Mouse (Mus musculus): ENCODE measurements around the gene Sh2d6. TPM values are rescaled to one million over a fixed set of nuclear protein-coding genes. Genes with fewer than 3 reads are reported as not detected.
A peak's percentile ranks its signal among the peaks of the same experiment; 100 is the strongest.
"Not testable (repeated sequence)": the region's sequence is repeated elsewhere in the genome, so short reads cannot be mapped to it uniquely, and the experiment has no call there.

Gene Sh2d6
- total RNA-seq, 2 experiments from 2014 or later = 0.40 to 0.45 TPM

- DNase-seq = peak; percentile 60 to 66
These were observed 12.7 kb upstream of the Sh2d6 start for GRCm38 (mm10) chr6:72534035-72534809.

- not testable (repeated sequence) for DNase-seq
These were observed 12.0 kb upstream of the Sh2d6 start for GRCm38 (mm10) chr6:72533555-72533954.

- DNase-seq = no peak
These were observed 11.1 kb upstream of the Sh2d6 start for GRCm38 (mm10) chr6:72532580-72532979.

GRCm38 (mm10) chr6:72528410-72529151 lies 7.1 kb upstream of the Sh2d6 start:
- DNase-seq = no peak

- no peak for DNase-seq
These were observed 5.6 kb upstream of the Sh2d6 start for GRCm38 (mm10) chr6:72527070-72527469.

- DNase-seq = no peak
These were observed 2.7 kb upstream of the Sh2d6 start for GRCm38 (mm10) chr6:72524160-72524559.

GRCm38 (mm10) chr6:72523222-72523621 lies 1.7 kb upstream of the Sh2d6 start:
- no peak for DNase-seq

GRCm38 (mm10) chr6:72522288-72522687 lies 781 bp upstream of the Sh2d6 start:
- no peak for DNase-seq

- no peak for DNase-seq
These were observed 603 bp downstream of the Sh2d6 start for GRCm38 (mm10) chr6:72520904-72521303.

GRCm38 (mm10) chr6:72519892-72520663 lies 1.4 kb downstream of the Sh2d6 start:
- DNase-seq = no peak

GRCm38 (mm10) chr6:72519303-72519702 lies 2.2 kb downstream of the Sh2d6 start:
- DNase-seq = no peak

GRCm38 (mm10) chr6:72518842-72519241 lies 2.7 kb downstream of the Sh2d6 start:
- no peak for DNase-seq

GRCm38 (mm10) chr6:72515644-72516043 lies 5.9 kb downstream of the Sh2d6 start:
- no peak for DNase-seq

- no peak for DNase-seq
These were observed 8.5 kb downstream of the Sh2d6 start for GRCm38 (mm10) chr6:72513071-72513440.

- DNase-seq = peak; percentile 92
These were observed 9.0 kb downstream of the Sh2d6 start for GRCm38 (mm10) chr6:72512386-72513070.

GRCm38 (mm10) chr6:72510686-72511421 lies 10.7 kb downstream of the Sh2d6 start:
- DNase-seq = no peak

- DNase-seq = no peak
These were observed 11.6 kb downstream of the Sh2d6 start for GRCm38 (mm10) chr6:72509872-72510435.

- no peak for DNase-seq
These were observed 12.9 kb downstream of the Sh2d6 start for GRCm38 (mm10) chr6:72508596-72508995.

- DNase-seq = no peak
These were observed 15.4 kb downstream of the Sh2d6 start for GRCm38 (mm10) chr6:72506104-72506503.

GRCm38 (mm10) chr6:72503939-72504338 lies 17.6 kb downstream of the Sh2d6 start:
- DNase-seq = no peak

GRCm38 (mm10) chr6:72503309-72503708 lies 18.2 kb downstream of the Sh2d6 start:
- no peak for DNase-seq

Measured in layer of hippocampus, postnatal 36 days (tissue).